Mouse (Mus musculus): Measurements from ENCODE around the gene Rpl11. TPM values are rescaled to one million over a fixed set of nuclear protein-coding genes. Genes with fewer than 3 reads are reported as not detected.
A peak's percentile ranks its signal among the peaks of the same experiment; 100 is the strongest.
"Not testable (repeated sequence)": the region's sequence is repeated elsewhere in the genome, so short reads cannot be mapped to it uniquely, and the experiment has no call there.

Gene Rpl11
- total RNA-seq, 2 experiments from 2014 or later, result 216 to 244 TPM

GRCm38 (mm10) chr4:136076776-136077538 is 23.7 kb upstream of the Rpl11 start:
- no peak for DNase-seq (ENCODE audit: low spot score in 2 of 2)
- intact Hi-C loops (cut with DNase I), result no loop called here

GRCm38 (mm10) chr4:136071178-136071714 is 18.0 kb upstream of the Rpl11 start:
- intact Hi-C loops (cut with DNase I), result loop anchor here (2.0 kb wide), 1 partner anchor 78 kb away; no protein-coding TSS in a partner anchor
- DNase-seq (ENCODE audit: low spot score in 2 of 2), result peak; percentile 78 to 80

GRCm38 (mm10) chr4:136070592-136070991 is 17.4 kb upstream of the Rpl11 start:
- intact Hi-C loops (cut with DNase I), result loop anchor here (1.0 to 2.0 kb wide), 2 partner anchors 78 to 90 kb away; no protein-coding TSS in a partner anchor
- DNase-seq (ENCODE audit: low spot score in 2 of 2), result no peak

- intact Hi-C loops (cut with DNase I), result loop anchor here (1.0 to 2.0 kb wide), 2 partner anchors 79 to 90 kb away; no protein-coding TSS in a partner anchor
- peak; percentile 60 to 81 for DNase-seq (ENCODE audit: low spot score in 2 of 2)
Observed at GRCm38 (mm10) chr4:136069954-136070353, 16.7 kb upstream of the Rpl11 start.

- intact Hi-C loops (cut with DNase I), result no loop called here
- DNase-seq (ENCODE audit: low spot score in 2 of 2), result no peak
Observed at GRCm38 (mm10) chr4:136069313-136069712, 16.1 kb upstream of the Rpl11 start.

GRCm38 (mm10) chr4:136063143-136063542 is 9.9 kb upstream of the Rpl11 start:
- DNase-seq (ENCODE audit: low spot score in 2 of 2), result no peak
- intact Hi-C loops (cut with DNase I), result no loop called here

GRCm38 (mm10) chr4:136059800-136060488 is 6.7 kb upstream of the Rpl11 start:
- DNase-seq (ENCODE audit: low spot score in 2 of 2); intact Hi-C loops (cut with DNase I): not testable (repeated sequence)

GRCm38 (mm10) chr4:136057916-136058315 is 4.7 kb upstream of the Rpl11 start:
- intact Hi-C loops (cut with DNase I), result no loop called here
- DNase-seq (ENCODE audit: low spot score in 2 of 2), result no peak

- intact Hi-C loops (cut with DNase I), result no loop called here
- no peak for DNase-seq (ENCODE audit: low spot score in 2 of 2)
Observed at GRCm38 (mm10) chr4:136056030-136056429, 2.8 kb upstream of the Rpl11 start.

GRCm38 (mm10) chr4:136053843-136054242 is 615 bp upstream of the Rpl11 start:
- intact Hi-C loops (cut with DNase I), result no loop called here
- DNase-seq (ENCODE audit: low spot score in 2 of 2), result no peak

- intact Hi-C loops (cut with DNase I), result no loop called here
- no peak for DNase-seq (ENCODE audit: low spot score in 2 of 2)
Observed at GRCm38 (mm10) chr4:136052534-136053246, 538 bp downstream of the Rpl11 start.

- intact Hi-C loops (cut with DNase I), result no loop called here
- no peak for DNase-seq (ENCODE audit: low spot score in 2 of 2)
Observed at GRCm38 (mm10) chr4:136052060-136052459, 1.2 kb downstream of the Rpl11 start.

GRCm38 (mm10) chr4:136050226-136050625 is 3.0 kb downstream of the Rpl11 start:
- no peak for DNase-seq (ENCODE audit: low spot score in 2 of 2)
- intact Hi-C loops (cut with DNase I), result no loop called here

GRCm38 (mm10) chr4:136048291-136049032 is 4.8 kb downstream of the Rpl11 start:
- intact Hi-C loops (cut with DNase I), result no loop called here

GRCm38 (mm10) chr4:136047626-136048025 is 5.6 kb downstream of the Rpl11 start:
- intact Hi-C loops (cut with DNase I), result no loop called here
- DNase-seq (ENCODE audit: low spot score in 2 of 2), result no peak

More at GRCm38 (mm10) chr4:136048291-136049032, 4.8 kb downstream of the Rpl11 start:
- DNase-seq (ENCODE audit: low spot score in 2 of 2), result no peak

- DNase-seq (ENCODE audit: low spot score in 2 of 2), result no peak
Observed at GRCm38 (mm10) chr4:136046888-136047287, 6.3 kb downstream of the Rpl11 start.

GRCm38 (mm10) chr4:136045091-136045490 is 8.1 kb downstream of the Rpl11 start:
- DNase-seq (ENCODE audit: low spot score in 2 of 2), result no peak
- intact Hi-C loops (cut with DNase I), result no loop called here

More at GRCm38 (mm10) chr4:136046888-136047287, 6.3 kb downstream of the Rpl11 start:
- intact Hi-C loops (cut with DNase I), result no loop called here

- no peak for DNase-seq (ENCODE audit: low spot score in 2 of 2)
- intact Hi-C loops (cut with DNase I), result no loop called here
Observed at GRCm38 (mm10) chr4:136043784-136044400, 9.3 kb downstream of the Rpl11 start.

- intact Hi-C loops (cut with DNase I), result no loop called here
- no peak for DNase-seq (ENCODE audit: low spot score in 2 of 2)
Observed at GRCm38 (mm10) chr4:136035078-136035477, 18.1 kb downstream of the Rpl11 start.
